Mouse (Mus musculus) fibroblast of lung, adult 2 months (primary cell): ENCODE measurements around the gene Pradc1.
"Not testable (repeated sequence)": the region's sequence is repeated elsewhere in the genome, so short reads cannot be mapped to it uniquely, and the experiment has no call there.

Experiments
- DNase-seq: peaks from one replicate; pipeline ENCODE4 v3.0.0-alpha.2; 2011; ENCODE audit warnings: low read depth

Gene Pradc1

DNA sequence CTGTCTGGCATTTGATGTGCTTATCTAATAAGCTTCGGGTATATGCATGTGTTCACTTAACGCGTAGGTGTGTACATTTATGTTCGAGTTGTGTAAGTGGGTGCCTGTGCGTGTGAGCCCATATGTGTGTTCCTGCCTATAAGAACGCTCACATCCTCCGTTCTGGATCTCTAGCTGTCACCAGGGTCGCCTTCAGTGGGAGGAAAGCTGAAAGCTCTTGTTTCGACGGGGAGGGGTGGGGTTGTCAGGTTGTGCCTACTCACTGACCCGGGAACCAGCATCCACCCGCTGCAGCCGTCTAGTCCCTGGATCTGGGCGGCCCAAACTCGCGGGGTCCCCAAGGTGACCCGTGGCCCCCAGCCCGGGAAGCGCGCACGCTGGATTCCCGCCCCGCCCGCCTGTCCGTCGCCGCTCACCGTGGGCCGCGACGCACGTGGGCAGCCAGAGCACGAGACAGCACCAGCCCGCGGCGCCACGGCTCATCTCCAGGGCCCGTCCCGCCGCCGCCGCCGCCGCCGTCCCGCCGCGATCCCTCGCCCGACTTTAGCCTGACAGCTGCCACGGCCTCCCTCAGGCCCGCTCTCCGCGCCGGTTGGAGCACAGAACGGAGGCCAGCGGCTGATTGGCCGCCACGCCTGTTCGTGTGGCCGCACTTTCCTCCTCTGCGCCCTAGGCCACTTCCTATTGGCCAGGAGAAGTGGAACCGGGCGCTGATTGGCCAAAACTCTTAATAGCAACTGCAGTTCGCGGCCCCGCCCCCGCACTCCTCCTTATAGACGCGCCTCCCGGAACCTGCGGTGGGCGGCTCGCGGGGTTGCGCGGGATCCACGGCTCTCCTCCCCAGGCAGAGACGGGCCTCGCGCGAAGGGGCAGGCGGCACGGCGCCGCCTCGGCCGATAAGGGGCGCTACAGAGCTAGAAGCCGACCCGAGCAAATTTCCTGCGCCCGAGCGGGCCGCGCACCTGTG is 790 bp downstream of the Pradc1 start, which contains the start of gene Cct7:
TSS of gene Cct7 (plus strand) at position 818 of the 967 bp plus-strand sequence.
- DNase-seq: peak; percentile 95

DNA sequence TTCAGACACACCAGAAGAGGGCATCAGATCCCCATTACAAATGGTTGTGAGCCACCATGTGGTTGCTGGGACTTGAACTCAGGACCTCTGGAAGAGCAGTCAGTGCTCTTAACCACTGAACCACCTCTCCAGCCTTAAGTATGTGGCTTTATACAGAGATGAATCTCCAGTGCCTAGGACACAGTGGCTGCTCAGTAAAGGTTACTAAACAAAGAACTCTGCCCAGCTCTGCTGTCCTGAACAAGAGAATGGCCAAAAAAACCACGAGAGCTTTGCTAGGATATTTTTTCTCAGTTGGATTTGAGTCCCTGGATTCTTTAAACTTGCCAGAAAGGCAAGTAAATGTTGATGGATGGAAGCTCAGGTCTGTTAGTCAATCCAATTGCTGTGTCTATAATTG is 1.6 kb downstream of the Pradc1 start:
- DNase-seq: not testable (repeated sequence)

DNA sequence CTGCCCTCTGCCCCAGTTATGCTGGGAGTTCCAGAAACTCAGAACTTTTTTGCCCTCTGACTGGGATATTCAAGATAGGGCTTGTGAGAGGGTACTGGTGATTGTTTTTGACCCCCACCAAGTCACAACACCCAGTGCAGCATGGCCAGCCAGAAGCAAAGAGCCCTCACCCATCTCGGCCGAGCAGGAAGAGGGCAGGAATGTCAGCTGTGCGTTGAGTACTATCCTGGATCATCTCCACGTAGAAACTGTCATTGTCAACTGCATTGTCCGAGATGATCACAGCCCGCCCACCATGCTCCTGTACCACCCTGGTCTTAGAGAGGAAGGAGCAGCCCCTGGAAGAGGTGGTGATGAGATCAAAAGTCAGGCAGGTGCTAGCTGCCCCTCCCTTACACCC is 4.4 kb downstream of the Pradc1 start:
- no peak for DNase-seq

DNA sequence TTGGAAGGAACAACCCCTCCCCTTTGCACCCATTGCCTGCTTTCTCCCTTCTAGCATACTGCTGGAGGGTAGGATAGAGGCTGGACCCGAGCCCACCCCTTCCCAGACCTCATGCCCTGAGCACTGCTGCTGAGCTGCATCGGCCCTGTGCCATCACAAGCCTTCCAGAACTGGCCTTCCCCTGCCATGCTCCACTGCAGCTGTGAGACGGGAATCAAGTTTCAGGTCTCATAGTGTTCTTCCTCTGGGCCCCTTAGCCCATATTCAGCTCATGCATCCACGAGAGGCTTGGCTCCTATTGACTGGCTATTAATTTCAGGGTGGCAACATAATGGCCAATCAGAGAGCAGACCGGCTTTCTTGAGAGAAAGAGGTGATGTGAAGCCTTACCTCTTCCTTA is 6.5 kb downstream of the Pradc1 start:
- DNase-seq: no peak

DNA sequence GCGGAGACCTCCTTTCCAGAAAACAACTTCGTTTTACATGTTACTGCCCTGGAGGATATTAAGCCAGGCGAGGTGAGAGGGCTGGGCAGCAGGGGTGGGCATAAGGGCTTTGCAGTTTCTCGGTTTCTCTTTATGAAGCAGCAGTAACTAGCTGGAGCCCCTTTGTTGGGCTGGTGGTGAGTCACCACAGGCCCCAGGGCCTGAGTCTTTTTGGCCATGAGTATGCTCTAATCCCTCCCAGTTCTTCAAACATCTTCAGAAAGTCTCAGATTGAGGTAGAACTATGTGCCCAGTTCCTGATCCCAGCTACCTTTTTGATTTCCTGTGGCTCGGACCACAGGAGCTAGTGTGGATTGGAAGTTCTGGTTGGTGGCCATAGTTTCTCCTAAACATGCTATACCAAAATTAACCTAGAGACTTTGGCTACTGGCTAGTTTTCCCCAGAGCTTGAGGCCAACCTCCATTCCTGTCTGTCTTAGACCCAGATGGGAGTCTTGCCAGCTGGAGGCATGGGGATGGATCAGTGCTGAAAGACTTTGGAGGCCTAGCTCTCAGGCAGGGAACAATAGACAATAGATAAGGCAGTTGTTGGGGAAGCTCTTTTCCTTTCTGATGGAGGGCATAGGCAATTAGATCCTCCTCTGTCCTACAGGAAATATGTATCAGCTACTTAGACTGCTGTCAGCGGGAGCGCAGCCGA is 7.4 kb downstream of the Pradc1 start:
- DNase-seq: no peak

DNA sequence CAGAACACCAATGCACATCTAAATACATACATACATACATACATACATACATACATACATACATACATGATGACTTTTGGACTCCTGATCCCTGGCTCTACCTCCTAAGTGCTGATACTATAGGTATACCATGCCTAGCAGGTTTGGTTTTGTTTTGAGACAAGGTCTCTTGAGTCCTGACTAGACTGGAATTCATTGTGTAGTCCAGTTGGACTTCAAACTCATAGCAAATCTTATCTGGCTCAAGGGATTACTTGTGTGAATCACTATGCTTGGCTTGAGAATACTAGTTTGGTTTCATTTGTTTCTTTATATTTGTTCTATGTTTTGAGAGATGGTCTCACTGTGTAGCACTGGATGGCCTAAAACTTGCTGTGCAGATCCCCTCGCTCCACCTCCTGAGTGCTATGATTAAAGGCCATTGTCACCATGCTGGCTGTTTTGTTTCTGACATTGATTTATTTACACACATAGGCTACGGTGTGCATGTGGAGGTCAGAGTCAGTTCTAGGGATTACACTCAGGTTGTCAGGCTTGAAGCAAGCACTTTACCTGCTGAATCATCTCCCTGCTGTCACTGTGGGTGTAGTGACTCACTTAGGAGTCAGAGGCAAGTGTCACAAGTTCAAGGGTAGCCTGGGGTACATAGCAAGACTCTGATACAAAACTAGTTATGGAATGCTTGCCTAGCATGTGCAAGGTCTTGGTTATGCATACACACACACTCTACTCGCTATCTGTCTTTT is 8.1 kb downstream of the Pradc1 start:
- DNase-seq: no peak

DNA sequence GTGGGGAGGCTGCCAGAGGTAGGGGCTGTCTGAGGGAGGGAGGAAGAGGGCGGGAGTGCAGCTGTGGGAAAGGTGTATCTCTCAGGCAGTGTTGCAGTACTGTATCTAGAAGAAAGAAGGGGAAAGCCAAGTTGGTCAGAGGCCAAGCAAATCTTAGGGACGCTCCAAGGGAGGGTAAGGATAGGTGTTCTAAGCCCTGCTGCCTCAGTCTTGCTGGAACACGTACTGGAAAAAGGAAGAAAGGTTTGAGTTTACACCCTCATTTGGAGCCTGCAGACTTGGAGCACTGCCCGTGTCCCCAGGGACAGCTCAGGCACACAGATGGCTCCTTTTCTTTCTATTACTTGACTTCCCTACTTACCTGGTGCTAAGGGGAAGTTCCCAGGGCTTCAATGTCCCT is 10.6 kb downstream of the Pradc1 start:
- DNase-seq: no peak

DNA sequence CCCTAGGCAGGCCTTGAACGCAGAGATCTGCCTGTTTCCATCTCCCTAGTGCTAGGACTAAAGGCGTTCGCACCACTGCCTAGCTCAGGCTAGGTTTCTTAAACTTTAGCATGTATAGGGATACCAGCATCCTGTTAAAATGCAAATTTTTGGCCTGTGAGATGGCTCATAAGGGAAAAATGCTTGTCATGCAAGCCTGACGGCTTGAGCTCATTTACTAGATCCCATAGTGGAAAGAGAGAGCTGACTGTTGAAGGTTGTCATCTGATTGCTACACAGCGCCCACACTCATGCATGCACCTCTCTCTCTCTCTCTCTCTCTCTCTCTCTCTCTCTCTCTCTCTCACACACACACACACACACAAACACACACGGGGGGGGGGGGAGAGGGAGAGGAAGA is 15.1 kb downstream of the Pradc1 start:
- no peak for DNase-seq

DNA sequence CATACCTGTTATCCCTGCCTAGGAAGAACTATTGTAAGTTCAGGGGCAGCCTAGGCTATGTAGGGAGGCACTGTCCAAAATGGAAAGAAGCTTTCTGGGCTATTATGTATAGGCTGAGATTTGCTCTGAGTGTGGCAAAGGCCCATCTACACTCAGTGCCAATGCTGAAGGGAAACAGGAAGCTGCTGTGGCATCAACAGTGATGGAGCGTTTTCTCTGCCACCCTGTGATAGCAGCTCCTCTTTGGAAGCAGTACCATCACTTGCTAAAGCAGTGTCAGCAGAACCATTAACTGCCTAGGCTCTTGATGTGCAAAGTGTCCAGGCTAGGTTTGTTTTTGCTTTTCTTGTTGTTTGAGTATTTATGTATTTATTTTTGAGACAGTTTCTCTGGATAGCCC is 15.6 kb downstream of the Pradc1 start:
- DNase-seq: no peak

DNA sequence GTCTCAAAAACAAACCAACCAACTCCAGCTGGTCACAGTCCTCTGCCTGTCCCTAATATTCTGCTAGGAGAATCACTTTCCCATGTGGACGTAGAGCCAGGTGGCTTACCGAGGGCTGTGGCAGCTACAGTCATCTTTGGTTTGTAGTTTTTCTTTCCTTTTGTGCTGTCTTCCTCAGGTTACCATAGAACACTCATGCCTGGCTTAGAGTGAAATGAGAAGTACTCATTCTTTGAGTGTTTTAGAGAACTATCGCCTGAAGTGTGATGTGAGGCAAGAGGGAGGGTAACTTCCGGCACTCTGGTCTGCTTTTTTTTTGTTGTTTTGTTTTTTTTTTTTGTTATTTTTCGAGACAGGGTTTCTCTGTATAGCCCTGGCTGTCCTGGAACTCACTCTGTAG is 17.9 kb downstream of the Pradc1 start:
- DNase-seq: no peak

DNA sequence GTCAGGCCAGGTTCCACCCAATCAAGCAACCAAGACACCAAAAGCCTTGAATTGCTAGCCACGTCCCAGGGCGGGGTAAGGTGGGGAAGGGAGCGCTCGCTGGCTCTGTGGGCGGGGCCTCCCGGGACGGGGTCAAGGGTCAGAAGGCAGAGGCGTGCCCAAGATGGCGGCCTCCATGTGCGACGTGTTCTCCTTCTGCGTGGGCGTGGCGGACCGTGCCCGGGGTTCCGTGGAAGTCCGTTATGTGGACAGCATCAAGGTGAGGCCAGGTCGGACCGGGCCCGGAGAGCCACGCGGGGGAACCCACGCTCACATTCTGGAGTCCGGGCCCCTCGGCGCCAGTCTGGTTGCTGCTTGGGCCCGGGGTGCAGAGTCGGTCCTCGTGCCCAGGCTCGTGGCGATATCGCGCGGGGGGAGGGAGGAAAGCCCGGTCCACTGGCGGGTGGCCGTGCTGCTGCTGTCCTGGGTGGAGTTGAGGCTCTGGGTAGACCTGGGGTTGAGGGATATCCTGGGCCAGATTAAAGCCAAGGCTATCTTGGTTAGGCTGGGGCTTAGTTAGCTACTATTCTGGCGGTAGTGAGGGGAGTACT is 19.8 kb downstream of the Pradc1 start, which contains the start of gene Smyd5:
TSS of gene Smyd5 (plus strand) at position 148 of the 590 bp plus-strand sequence.
- DNase-seq: peak; percentile 41

DNA sequence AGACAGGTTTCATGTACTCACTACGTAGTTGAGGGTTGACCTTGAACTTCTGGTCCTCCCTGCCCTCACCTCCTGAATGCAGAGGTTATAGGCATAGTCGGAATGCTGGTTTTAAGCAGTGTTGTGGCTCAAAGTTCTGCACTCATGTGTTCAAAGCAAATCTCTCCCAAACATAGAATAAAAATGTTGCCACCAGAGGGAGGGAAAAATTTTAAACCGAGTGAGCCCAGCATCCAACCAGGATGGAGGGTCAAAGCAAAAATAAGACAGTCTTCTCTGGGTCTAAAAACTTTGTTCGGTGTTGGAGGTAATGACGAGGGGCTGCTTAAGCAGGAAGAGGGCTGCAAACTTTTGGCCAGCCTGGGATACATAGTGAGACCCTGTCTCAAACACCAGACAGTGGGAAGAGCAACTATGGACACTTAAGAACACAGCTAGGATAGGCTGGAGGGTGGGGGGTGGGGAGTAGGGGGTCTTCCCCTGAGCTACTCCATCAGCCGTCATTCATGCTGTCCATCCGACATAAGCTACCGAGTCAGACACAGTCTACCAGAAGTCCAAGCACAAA is 20.4 kb downstream of the Pradc1 start:
- no peak for DNase-seq

DNA sequence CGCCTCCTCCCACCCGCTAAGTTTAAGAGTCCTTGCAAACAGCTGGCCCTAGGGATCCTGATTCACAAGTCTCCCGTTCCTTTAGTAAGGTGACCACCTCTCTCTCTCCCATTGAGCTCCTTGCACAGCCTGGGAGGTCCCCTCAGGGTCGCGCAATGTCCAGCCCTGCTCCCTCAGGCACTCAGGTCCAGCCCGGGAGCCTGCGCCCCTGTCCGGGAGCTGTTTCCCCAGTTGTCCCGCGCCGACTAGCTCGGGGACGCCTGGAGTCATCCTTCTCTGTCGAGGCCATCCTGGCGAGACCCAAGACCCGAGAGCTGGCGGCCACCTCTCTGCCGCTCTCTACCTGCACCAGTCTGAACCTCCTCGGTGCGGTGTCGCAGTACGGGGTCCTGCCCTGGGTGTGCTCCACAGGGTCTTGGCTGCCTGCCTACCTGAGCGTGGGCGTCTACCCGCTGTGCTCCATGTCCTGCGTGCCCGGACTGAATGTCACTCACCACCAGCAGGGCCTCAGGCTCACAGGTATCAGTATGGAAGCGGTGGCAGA is 27.9 kb downstream of the Pradc1 start, which contains the start of gene Noto:
TSS of gene Noto (plus strand) at position 51 of the 544 bp plus-strand sequence.
- DNase-seq: no peak

DNA sequence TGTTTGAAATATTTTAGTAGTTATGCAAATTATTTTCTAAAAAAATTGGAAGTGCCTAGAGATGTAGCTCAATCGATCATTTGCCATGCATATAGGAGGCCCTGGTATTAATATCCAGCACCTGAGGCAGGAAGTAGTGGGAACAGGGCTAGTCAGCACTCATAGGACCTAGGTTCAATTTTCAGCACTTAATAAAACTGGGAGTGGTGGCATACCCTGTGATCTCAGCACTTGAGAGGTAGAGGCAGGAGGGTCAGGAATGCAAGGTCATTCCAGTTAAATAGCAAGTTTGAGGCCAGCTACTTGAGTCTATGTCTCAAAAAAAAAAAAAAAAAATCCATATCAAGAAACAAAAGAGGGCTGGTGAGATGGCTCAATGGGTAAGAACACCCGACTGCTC is 32.6 kb downstream of the Pradc1 start:
- DNase-seq: no peak

DNA sequence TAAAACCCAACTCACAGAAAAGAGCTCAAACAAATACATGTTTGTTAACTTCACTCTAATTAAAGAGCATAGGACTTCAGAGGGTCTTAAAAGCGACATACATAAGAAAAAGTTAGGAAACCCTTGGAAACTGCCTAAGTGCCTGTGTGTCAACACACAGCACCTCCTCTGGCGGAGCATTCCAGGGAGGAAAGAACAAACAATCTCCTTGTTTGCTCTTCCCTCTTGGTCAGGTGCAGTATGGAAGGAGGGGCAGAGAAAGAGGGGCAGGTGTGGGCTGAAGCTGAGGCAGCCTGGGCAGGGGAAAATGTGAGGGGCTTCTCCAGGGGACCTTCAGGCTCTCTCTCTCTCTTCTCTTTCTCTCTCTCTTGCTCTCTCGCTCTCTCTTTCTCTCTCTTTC is 35.9 kb downstream of the Pradc1 start:
- no peak for DNase-seq

DNA sequence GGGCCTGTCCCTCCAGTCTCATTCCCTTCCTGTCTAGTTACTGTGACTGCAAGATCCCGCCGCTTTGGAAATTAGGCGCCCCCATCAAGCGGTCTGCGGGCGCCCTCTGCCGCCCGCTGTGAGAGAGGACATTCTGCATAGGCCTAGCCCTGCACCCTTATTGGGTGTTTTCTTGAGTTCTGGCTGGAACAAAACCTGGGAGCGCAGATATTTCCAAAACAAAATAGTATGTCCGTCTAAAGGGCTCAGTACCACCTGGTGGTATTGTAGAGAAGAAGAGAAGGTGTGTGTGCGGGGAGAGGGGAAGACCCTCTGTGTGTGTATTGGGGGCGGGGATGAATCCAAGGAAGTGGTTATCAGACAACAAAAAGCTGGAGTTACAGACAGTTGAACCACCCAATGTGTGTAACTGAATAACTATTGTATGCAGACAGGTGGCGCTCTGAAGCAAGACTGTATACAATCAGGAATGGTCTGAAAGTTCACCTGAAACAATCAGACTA is 40.9 kb downstream of the Pradc1 start:
- peak; percentile 50 for DNase-seq

DNA sequence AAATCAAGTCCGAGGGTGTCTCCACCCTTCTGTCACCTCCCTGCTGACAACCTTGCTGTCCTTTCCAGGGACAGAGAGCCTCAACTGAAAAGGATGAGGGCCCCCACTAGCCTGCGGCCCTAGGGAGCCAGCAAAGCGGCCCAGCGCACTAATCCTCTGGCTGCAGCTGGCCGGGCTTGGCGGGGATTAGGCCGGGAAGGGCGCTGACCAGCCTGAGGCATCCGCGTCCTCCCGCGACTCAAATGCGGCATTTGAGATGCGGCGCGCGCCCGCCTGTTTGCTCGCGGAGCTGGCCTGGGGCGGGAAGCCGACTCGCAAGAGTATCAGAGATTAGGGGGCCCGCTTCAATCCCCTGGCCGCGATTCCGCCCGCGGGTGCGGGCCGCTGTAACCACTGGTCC is 42.8 kb downstream of the Pradc1 start:
- no peak for DNase-seq

DNA sequence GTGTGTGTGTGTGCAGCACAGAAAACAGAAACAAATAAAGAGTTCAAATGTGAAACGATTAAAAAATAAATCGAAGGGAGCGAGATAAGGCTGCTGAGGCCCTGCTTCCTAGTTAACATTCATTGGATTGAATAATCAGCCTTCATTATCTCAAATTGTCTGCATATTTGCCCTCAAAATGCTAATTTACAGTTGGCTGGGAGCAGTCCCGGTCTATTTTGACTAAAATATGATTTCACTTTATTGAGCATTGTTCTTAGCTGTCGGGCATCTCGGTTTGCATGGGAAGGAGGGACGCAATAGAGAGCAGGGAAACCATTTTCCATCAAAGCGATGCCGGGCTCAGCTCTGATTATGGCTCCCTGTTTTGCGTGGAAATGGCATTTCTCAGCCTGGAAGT is 48.7 kb downstream of the Pradc1 start:
- no peak for DNase-seq

DNA sequence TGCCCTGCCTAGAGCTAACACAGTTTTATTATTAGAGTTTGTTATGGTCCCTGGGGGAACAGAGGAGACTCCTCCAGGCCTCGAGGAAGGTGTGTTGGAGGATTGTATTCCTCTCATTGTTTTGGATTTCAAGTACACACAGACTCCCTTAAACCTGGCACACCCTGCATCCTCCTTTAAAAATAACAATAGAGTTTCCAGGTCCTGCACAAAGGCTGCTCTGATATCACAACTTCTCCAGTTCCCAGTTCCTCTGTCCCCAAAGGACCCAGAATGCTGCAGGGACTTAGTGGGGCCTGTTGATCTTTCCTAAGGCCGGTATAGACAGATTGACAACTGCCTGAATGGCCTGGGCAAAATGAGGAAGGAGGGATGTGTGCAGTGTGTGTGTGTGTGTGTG is 49.2 kb downstream of the Pradc1 start:
- DNase-seq: no peak

DNA sequence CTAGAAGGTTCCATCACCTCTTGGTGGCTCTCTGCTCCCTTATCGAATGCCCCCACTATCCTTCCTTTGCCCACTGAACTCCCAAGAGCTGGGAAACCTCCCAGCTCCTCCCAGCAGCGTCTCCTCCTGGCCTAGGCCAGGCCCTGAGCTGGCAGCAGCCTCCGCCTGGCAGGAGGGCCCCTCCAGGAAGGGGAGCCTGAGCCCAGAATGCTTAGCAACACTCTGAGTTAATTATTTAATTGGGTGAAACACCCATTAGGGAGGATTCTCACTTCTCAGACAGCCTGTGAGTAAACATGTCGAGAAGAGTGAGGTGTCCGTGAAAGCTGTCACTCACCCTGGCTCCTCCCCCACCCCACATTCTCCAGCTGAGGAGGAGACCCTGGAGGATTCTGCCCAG is 52.1 kb downstream of the Pradc1 start:
- no peak for DNase-seq

DNA sequence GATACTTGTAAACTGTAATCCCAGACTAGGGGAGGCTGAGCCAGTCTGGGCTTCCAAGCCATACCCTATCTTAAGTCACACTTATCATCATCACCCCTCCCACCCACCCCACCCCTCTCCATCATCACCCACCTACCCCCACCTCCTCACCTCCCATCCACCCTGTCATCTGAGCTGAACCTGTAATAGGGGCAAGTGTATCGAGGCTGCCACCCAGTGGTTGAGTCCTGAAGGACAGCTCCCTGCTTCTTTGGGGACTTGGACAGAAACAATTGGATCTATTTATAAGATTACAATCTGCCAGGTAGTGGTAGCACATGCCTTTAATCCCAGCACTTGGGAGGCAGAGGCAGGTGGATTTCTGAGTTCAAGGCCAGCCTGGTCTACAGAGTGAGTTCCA is 54.6 kb downstream of the Pradc1 start:
- no peak for DNase-seq
